Mouse (Mus musculus) erythroid progenitor cell, adult 5-6 weeks (primary cell): Measurements from ENCODE around the gene Stradb. TPM values are rescaled to one million over a fixed set of nuclear protein-coding genes. Genes with fewer than 3 reads are reported as not detected.

Experiments
- ATAC-seq: replicated peaks from 2 replicates; pipeline ENCODE4 v1.8.0; 2016; ENCODE audit warnings: moderate number of reproducible peaks, mild to moderate bottlenecking, moderate TSS enrichment, inconsistent platforms; ENCODE audit not compliant: poor library complexity, low FRiP score, severe bottlenecking
- total RNA-seq, 2 experiments: library from RNA; stranded (forward) in 1 of 2; stranded (reverse) in 1 of 2; fragments of 150-400 nt in 1 of 2; fragments of 186-747, 209-891 nt in 1 of 2; gene quantifications; 2 replicates each; pipeline versions ENCODE4 v1.2.3 to v1.2.4; 2015 to 2017; ENCODE audit warnings: low replicate concordance in 2 of 2

The Stradb gene
- total RNA-seq (2015; ENCODE audit: low replicate concordance) = 237 and 245 TPM in 2 replicates
- total RNA-seq (2017; ENCODE audit: low replicate concordance) = 160 and 184 TPM in 2 replicates

- ATAC-seq = peak; percentile 82
Measured at GRCm38 (mm10) chr1:58973366-58974221, at the start of gene Stradb, which contains the start of gene Trak2. Stradb (plus strand) TSS chr1:58973522. Trak2 (minus strand) TSS chr1:58973430.

DNA sequence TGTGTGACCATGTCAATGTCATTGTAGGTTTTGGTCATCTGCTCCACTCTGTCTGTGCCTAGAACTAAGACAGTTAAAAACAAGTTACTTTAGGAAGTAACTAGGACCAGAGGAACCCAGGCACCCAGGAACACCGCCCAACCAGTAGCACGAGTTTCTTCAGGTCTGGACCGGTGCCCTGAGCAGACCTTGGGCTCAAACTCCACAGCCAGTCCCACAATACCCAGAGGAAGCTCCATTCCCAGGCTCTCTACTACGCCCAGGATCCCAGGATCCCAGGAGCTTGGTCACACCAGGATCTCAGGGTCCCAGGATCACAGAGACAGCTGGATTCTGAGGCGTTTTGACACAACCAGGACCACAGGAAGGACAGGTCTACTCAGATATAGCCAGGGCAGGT is 46.7 kb upstream of the Stradb start:
- no peak for ATAC-seq

DNA sequence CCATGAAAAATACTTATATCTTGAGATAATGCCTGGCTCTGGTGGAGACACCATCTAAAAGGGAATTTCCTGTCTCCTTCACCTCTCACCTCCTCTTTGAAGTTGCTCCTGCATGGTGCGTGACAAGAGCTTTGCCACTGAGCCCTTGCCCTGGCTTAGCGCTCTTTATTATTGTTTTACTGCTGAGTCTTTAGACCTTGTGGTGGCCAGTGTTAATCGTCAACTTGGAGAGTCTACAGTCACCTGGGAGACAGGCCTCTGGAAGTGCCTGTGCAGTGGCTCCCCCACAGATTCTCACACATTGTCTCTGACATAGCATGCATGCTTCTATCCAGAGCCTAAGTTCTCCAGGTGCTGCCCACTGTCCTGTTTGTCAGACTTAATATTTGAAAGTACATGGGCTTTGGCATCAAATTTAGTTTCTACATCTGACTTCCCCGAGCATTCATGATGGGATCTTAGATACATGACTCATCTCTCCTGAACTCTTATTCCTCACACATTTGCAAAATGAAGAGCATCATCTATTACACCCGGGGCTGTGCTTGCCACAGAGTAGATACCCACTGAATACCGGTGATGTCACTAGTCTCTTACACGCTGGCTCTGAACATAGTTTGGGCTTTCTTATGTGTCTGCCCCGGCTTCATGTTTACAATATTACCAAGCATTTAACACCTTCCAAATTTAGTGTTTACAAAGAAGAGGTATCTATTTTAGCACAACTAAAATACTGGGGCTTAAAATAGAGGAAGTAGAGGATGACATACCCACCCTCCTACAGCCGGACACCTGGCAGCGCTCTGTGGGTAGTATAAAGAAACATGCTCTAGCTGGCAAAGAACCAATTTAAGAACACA is 36.3 kb upstream of the Stradb start:
- no peak for ATAC-seq

- peak; percentile 59 for ATAC-seq
Measured at GRCm38 (mm10) chr1:58937606-58938099, 35.7 kb upstream of the Stradb start.

- no peak for ATAC-seq
Measured at GRCm38 (mm10) chr1:58945523-58945922, 27.8 kb upstream of the Stradb start.

DNA sequence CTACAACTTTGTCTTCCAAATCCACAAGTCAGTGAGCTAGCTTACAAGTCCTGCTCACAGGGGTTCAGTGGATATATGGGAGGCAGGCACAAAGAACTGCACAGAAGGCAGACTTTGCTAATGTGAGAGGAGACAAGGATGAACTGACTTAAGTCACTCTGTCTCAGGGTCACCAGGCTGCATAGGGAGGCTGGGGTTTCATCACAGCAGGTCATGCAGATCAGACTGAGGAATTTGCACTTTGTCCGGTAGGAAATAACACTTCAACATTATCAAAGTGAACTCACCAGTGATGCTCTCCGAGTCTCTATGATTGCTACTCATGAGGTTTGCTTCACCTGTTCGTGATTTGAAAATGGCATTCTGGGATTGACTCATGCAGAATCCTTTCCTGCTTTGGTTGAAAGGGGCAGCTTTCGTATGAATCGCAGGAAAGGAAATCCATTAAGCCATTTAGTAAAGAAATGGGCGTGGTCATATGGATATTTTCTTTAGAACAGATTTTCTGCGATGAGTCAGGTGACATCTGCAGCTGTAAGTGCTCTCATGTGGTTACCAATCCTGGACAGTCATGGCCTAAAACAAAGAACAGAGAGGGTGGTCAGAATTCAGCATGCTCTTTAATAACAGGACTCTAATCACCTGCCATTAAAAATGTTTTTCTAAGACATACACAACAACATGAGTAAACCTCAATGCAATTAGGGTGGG is 27.2 kb upstream of the Stradb start:
- no peak for ATAC-seq

- ATAC-seq = no peak; the same call in 1 of the 2 replicates
Measured at GRCm38 (mm10) chr1:58946718-58947117, 26.6 kb upstream of the Stradb start.

- no peak for ATAC-seq
Measured at GRCm38 (mm10) chr1:58949561-58950106, 23.7 kb upstream of the Stradb start.

DNA sequence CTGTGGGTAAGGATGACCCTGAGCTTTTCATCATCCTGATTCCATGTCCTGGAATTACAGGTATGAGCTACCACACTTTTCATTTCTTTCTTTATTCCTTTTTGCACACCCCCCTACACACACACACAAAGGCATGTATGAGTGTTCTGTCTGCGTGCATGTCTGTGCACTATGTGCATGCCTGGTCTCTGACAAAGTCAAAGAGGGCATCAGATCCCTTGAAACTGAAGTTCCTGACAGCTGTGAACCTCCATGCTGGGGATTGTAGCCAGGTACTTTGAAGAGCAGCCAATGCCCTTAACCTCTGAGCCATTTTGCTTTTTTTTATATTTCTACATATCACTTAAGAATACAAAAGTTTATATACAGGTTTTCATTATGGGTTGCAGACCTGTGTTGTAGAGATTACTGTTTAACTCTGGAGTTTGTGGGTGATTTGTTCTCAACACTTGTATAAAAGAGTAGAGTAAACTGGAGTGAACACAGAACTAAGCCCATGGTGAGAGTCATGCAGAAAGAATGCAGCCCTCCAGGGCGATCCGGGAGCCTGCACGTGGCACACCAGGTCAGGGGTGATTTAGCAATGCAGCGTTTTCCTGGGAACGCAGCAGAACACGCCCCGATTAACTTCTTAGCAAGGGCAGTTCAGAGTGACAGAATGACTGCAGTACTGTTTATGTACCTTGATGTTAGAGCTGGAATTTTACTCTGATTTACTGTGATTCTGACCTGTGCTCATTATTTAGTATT is 22.2 kb upstream of the Stradb start:
- no peak for ATAC-seq

GRCm38 (mm10) chr1:58951841-58952240 is 21.5 kb upstream of the Stradb start:
- no peak for ATAC-seq

- no peak for ATAC-seq
Measured at GRCm38 (mm10) chr1:58952526-58952925, 20.8 kb upstream of the Stradb start.

GRCm38 (mm10) chr1:58952997-58953396 is 20.3 kb upstream of the Stradb start:
- ATAC-seq = no peak

DNA sequence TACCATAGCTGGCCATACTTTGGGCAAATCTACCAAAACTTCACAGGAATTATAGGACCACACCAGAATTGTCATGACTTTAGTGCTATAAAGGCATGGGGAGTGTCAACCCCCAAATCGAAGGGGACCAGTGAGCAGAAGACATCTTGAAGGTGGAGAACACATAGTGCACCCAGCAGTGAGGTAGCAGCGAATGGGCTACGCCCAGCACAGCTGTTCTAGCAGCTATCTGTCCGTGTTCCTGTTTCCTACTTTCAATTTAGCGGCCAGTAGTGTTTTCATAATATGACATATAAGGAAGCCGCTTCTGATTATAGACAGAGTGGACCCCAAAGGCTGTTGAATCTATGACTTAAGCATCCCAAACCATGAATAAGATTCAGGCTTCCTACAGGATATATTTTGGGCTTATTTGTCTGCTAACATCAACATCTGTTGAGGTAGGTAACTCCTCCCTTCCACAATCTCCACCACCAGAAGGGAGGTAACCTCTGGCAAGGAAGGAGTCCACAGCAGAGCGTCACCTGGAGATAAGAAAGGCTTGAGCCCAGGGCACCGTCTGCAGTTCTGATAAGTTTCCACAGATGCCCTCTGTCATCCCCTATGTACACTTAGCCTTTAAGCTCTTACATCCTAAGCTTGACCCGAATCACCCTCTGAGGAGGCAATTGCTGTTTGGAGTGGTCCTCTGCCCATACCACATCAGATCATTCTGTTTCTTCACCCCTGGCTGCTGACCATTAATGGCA is 19.5 kb upstream of the Stradb start:
- peak; percentile 87 for ATAC-seq

DNA sequence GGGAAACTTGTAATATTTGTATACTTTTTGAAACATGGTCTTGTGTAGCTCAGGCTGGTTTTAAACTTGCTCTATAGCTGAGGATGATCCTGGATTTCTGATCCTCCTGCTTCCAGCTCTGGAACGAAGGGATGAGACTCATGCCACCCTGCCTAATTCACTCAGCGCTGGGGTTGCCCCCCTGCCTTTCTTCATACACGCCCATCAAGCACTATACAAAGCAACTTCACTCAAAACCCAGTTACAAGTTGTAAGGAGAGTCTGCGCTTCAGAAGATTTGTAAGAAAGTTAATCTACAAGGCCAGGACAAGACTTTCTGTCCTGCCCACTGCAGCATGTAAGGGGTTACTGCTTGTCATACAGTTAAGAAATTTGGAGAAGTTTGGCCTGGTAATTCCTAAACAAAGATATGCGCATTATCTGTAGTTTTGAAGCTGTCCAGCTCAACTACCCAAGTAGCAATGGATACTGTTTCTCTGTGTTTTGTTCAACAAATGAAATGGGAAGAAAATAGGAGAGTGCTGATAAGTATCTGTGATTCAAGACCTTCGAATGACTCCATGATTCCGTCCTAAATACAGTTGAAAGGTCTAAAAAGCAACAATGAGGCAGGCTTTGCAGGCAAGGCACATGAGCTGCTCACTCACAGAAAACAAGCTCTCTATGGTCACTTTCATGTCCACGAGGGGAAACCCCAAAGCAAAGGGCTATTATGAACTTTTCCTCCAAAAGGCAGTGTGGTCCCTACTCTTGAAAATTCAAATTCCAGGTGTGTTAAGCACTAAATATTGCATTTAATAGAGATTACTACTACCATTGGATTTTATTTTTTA is 18.5 kb upstream of the Stradb start:
- ATAC-seq = peak; percentile 7; the same call in 1 of the 2 replicates

GRCm38 (mm10) chr1:58955716-58956115 is 17.6 kb upstream of the Stradb start:
- peak; percentile 56 for ATAC-seq

GRCm38 (mm10) chr1:58956229-58956628 is 17.1 kb upstream of the Stradb start:
- ATAC-seq = no peak

DNA sequence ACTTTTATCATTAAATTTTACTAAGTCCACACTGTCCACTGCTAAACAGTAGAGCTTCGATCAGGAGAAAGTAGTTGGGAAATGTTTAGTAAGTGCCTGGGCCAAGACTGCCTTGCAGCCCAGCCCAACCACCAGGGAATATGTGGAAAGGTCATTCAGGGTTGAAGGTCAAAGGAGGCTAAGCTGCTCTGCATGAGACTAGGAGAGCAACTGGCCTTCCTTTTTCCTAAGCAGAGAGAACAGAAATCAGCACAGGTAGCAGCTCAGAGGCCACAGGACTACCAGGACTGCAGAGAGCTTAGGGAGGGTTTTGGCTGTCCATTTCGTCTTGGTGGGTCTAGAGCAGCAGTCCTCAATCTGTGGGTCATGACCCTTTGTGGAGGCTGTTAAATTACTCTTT is 15.4 kb upstream of the Stradb start:
- ATAC-seq = no peak
